Mouse (Mus musculus): ENCODE results near the gene Epha7. TPM values are rescaled to one million over a fixed set of nuclear protein-coding genes. Genes with fewer than 3 reads are reported as not detected.
A peak's percentile ranks its signal among the peaks of the same experiment; 100 is the strongest.

Gene Epha7
- polyA plus RNA-seq, 1 experiment from 2014 or later = 82.6 TPM

- H3K36me3 ChIP-seq = no peaks in the 10 kb centered on the region
- H3K27me3 ChIP-seq = no peaks in the 10 kb centered on the region
- no peak overlapping the region for H3K4me2 ChIP-seq
- H3K4me3 ChIP-seq = no peak overlapping the region
- H3K4me1 ChIP-seq (replicated peaks) = no peaks in the 10 kb centered on the region
- H3K9ac ChIP-seq = no peak overlapping the region
- WGBS = 83% methylated on average over 2 of the region's 2 CpGs
- H3K27ac ChIP-seq = no peak overlapping the region
- H3K9me3 ChIP-seq = no peaks in the 10 kb centered on the region
- no peak for ATAC-seq (ENCODE audit: low FRiP score)
Observed at GRCm38 (mm10) chr4:28906985-28907384, 94.1 kb downstream of the Epha7 start.

DNA sequence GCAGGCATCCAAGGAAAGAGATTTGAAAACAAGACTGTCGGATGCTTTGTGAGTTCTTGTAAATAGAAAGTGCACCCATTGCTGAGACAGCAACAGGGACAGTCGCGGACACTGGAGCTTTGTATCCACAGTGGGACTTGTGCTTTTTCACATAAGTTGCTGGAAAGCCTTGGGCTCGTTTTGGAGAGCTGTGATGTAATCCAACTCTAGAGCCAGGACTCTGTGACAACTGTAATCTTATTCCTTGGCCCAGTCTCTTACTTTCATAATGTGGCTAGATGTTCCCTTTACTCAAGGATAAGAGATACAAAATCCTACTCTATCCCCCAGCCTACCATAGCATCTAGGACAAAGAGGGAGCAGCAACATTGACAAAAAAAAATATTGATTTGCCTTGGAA lies 97.2 kb downstream of the Epha7 start:
- H3K4me2 ChIP-seq = no peak overlapping the region
- no peak for ATAC-seq (ENCODE audit: low FRiP score)

DNA sequence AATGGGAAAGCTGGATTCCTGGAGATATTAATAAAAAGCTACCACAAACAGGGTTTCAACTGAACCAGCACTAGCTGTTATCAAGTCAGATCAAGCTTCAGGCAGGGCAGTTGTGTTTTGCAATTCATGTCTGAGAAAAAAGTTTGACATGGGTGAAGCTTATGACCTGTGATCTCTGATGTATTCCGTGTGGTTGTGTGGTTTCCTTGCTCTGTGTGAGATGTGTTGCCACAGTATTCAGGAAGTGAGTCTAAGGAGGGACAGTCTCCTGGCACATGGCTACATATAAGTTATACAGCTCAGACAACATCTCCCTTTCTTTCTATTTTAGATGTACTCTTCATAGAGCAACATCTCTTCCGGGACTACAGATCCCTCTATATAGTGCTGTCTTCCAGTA lies 99.1 kb downstream of the Epha7 start:
- ATAC-seq (ENCODE audit: low FRiP score) = no peak
- no peaks in the 10 kb centered on the region for H3K4me1 ChIP-seq (replicated peaks)
- 87% methylated on average over 2 of the region's 2 CpGs for WGBS
- no peaks in the 10 kb centered on the region for H3K9me3 ChIP-seq
- no peaks in the 10 kb centered on the region for H3K27me3 ChIP-seq
- H3K9ac ChIP-seq = no peak overlapping the region
- H3K4me3 ChIP-seq = no peak overlapping the region
- H3K36me3 ChIP-seq = no peaks in the 10 kb centered on the region
- H3K4me2 ChIP-seq = no peak overlapping the region
- H3K27ac ChIP-seq = no peak overlapping the region

More for the DNA sequence above, 97.2 kb downstream of the Epha7 start:
- Histone ChIP-seq H3K4me1 (replicated peaks) (no peaks in the 10 kb centered on the region), H3K9ac (no peak overlapping the region), H3K9me3 (no peaks in the 10 kb centered on the region), H3K4me3 (no peak overlapping the region), H3K36me3 (no peaks in the 10 kb centered on the region), H3K27ac (no peak overlapping the region), H3K27me3 (no peaks in the 10 kb centered on the region)
- WGBS = 81% methylated on average over 4 of the region's 4 CpGs

- Histone ChIP-seq H3K4me2 (no peak overlapping the region), H3K4me1 (replicated peaks) (no peaks in the 10 kb centered on the region), H3K27ac (no peak overlapping the region), H3K4me3 (no peak overlapping the region), H3K9me3 (no peaks in the 10 kb centered on the region), H3K9ac (no peak overlapping the region), H3K27me3 (no peaks in the 10 kb centered on the region), H3K36me3 (no peaks in the 10 kb centered on the region)
- WGBS = 54% methylated on average over 2 of the region's 2 CpGs
- ATAC-seq (ENCODE audit: low FRiP score) = no peak
Observed at GRCm38 (mm10) chr4:28913613-28914012, 100.7 kb downstream of the Epha7 start.

- Histone ChIP-seq H3K27ac (no peak overlapping the region), H3K4me2 (no peak overlapping the region), H3K9ac (no peak overlapping the region), H3K4me3 (no peak overlapping the region), H3K36me3 (no peaks in the 10 kb centered on the region), H3K27me3 (no peaks in the 10 kb centered on the region), H3K4me1 (replicated peaks) (no peaks in the 10 kb centered on the region), H3K9me3 (no peaks in the 10 kb centered on the region)
- no peak for ATAC-seq (ENCODE audit: low FRiP score)
- WGBS = 84% methylated on average over 6 of the region's 6 CpGs
Observed at GRCm38 (mm10) chr4:28920645-28921044, 107.7 kb downstream of the Epha7 start.

GRCm38 (mm10) chr4:28926072-28926471 lies 113.1 kb downstream of the Epha7 start:
- H3K9me3 ChIP-seq = no peaks in the 10 kb centered on the region
- H3K36me3 ChIP-seq = no peaks in the 10 kb centered on the region
- H3K4me2 ChIP-seq = no peak overlapping the region
- 91% methylated on average over 4 of the region's 4 CpGs for WGBS
- H3K4me3 ChIP-seq = no peak overlapping the region
- no peak overlapping the region for H3K9ac ChIP-seq
- no peak overlapping the region for H3K27ac ChIP-seq
- no peaks in the 10 kb centered on the region for H3K4me1 ChIP-seq (replicated peaks)
- no peaks in the 10 kb centered on the region for H3K27me3 ChIP-seq
- ATAC-seq (ENCODE audit: low FRiP score) = no peak

DNA sequence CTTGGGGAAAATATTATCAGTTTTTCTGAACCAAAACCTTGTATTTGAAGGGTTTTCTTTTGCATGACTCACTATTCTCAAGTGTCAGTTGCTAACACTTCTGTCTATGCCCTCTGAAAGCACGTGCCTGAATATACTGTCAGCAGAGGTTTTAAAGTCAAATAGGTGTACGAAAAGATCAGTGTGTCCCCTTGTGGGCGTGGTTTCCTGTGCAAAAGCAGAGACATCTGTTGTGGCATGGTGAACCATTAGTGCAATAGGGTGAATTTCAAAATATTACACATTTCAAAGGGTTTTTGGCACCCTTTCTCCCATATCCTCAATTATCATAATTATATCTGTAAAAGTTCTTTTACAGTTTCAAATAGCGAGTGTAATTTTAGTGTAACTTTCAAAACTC lies 120.5 kb downstream of the Epha7 start:
- H3K36me3 ChIP-seq = no peaks in the 10 kb centered on the region
- no peak overlapping the region for H3K4me3 ChIP-seq
- H3K27me3 ChIP-seq = no peaks in the 10 kb centered on the region
- H3K9ac ChIP-seq = no peak overlapping the region
- 88% methylated on average over 4 of the region's 4 CpGs for WGBS
- H3K4me1 ChIP-seq (replicated peaks) = peaks cover 16% of the 10 kb centered on the region
- H3K4me2 ChIP-seq = no peak overlapping the region
- no peak for ATAC-seq (ENCODE audit: low FRiP score)
- H3K27ac ChIP-seq = no peak overlapping the region
- no peaks in the 10 kb centered on the region for H3K9me3 ChIP-seq

- no peak overlapping the region for H3K9ac ChIP-seq
- ATAC-seq (ENCODE audit: low FRiP score) = 0 out of 2 replicates have a peak, but pooled peaks have one; percentile 26
- H3K4me2 ChIP-seq = peak overlapping the region; percentile 26; the same call in 1 of the 2 replicates
- no peak overlapping the region for H3K4me3 ChIP-seq
- H3K4me1 ChIP-seq (replicated peaks) = peaks cover 16% of the 10 kb centered on the region
- H3K27ac ChIP-seq = no peak overlapping the region
- no peaks in the 10 kb centered on the region for H3K9me3 ChIP-seq
- no peaks in the 10 kb centered on the region for H3K27me3 ChIP-seq
- no peaks in the 10 kb centered on the region for H3K36me3 ChIP-seq
- 37% methylated on average over 10 of the region's 10 CpGs for WGBS
Observed at GRCm38 (mm10) chr4:28934802-28935201, 121.9 kb downstream of the Epha7 start.

DNA sequence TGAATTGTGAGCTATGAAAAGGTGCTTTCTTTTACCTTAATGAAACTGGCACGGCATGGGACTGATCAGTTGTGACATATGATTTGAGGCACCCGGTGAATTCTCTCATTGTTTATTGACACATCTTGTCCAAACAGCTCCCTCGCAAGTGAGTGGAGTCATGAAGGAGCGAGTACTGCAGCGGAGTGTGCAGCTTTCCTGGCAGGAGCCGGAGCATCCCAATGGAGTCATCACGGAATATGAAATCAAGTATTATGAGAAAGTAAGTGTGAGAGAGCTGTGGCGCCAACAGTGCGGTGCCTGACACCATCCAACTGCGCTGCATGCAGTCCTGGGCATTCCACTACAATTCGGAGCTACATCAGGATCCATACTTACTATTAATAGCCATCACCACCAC lies 122.6 kb downstream of the Epha7 start:
- Histone ChIP-seq H3K9me3 (no peaks in the 10 kb centered on the region), H3K9ac (no peak overlapping the region), H3K4me1 (replicated peaks) (peaks cover 16% of the 10 kb centered on the region), H3K4me3 (no peak overlapping the region), H3K27me3 (no peaks in the 10 kb centered on the region), H3K27ac (peak overlapping the region; percentile 20), H3K36me3 (no peaks in the 10 kb centered on the region), H3K4me2 (peak overlapping the region; percentile 27)
- peak; percentile 83 for ATAC-seq (ENCODE audit: low FRiP score)
- WGBS = 38% methylated on average over 11 of the region's 11 CpGs

- no peak overlapping the region for H3K4me3 ChIP-seq
- ATAC-seq (ENCODE audit: low FRiP score) = no peak
- H3K4me2 ChIP-seq = no peak overlapping the region
- H3K27me3 ChIP-seq = no peaks in the 10 kb centered on the region
- peaks cover 8% of the 10 kb centered on the region; the same call in 1 of the 2 replicates for H3K36me3 ChIP-seq
- no peak overlapping the region for H3K27ac ChIP-seq
- H3K4me1 ChIP-seq (replicated peaks) = peaks cover 1% of the 10 kb centered on the region; the same call in 1 of the 2 replicates
- no peak overlapping the region for H3K9ac ChIP-seq
- WGBS = 97% methylated on average over 2 of the region's 2 CpGs
- H3K9me3 ChIP-seq = no peaks in the 10 kb centered on the region
Observed at GRCm38 (mm10) chr4:28940710-28941109, 127.8 kb downstream of the Epha7 start.

- 89% methylated on average over 6 of the region's 6 CpGs for WGBS
- Histone ChIP-seq H3K27me3 (no peaks in the 10 kb centered on the region), H3K4me2 (no peak overlapping the region), H3K9me3 (no peaks in the 10 kb centered on the region), H3K4me1 (replicated peaks) (no peaks in the 10 kb centered on the region; the same call in 1 of the 2 replicates), H3K9ac (no peak overlapping the region), H3K36me3 (peaks cover 11% of the 10 kb centered on the region), H3K27ac (no peak overlapping the region), H3K4me3 (no peak overlapping the region)
- ATAC-seq (ENCODE audit: low FRiP score) = no peak
Observed at GRCm38 (mm10) chr4:28944237-28944636, 131.3 kb downstream of the Epha7 start.

GRCm38 (mm10) chr4:28960889-28961560 lies 148.1 kb downstream of the Epha7 start:
- peaks cover 9% of the 10 kb centered on the region for H3K36me3 ChIP-seq
- 81% methylated on average over 9 of the region's 9 CpGs for WGBS
- H3K27ac ChIP-seq = no peak overlapping the region
- H3K9me3 ChIP-seq = no peaks in the 10 kb centered on the region
- H3K27me3 ChIP-seq = no peaks in the 10 kb centered on the region
- no peak overlapping the region for H3K4me2 ChIP-seq
- H3K9ac ChIP-seq = no peak overlapping the region
- no peaks in the 10 kb centered on the region for H3K4me1 ChIP-seq (replicated peaks)
- ATAC-seq (ENCODE audit: low FRiP score) = no peak
- H3K4me3 ChIP-seq = no peak overlapping the region

DNA sequence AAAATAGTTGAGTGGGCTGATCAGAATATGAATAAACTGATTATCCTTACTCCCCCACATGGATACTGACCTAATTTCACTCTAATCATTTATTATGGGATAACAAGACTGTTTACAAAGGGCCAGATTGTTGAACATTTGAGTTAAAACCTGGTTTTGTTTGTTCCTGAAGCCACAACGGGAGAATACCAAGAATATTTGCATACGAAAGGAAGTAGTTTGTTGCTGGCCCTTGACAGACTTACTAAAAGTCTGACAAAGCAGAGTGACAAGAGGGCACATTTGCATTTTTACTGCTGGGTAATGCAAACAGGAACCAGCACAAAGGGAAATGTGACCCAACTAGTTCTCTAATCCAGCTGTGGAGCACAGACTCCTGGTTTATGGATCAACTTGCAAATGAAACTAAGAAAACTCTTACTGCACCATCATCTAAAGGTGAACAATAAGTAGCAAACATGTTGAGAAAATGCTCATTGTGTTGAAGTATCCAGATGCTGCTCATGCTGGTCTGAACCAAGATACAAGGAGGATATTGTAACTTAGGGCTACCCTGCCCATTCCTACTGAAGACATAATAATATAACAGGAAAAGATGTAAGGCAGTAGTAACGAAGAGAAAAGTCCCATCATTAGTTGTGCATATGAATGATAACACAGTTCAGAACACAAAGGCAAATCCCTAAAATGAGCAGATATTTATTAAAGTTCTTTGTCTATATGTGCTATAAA lies 154.8 kb downstream of the Epha7 start:
- no peak overlapping the region for H3K9ac ChIP-seq
- no peak overlapping the region for H3K27ac ChIP-seq
- no peak for ATAC-seq (ENCODE audit: low FRiP score)
- no peaks in the 10 kb centered on the region for H3K27me3 ChIP-seq
- no peak overlapping the region for H3K4me2 ChIP-seq
- H3K36me3 ChIP-seq = peaks cover 6% of the 10 kb centered on the region
- no peaks in the 10 kb centered on the region for H3K4me1 ChIP-seq (replicated peaks)
- 33% methylated on average over 3 of the region's 3 CpGs for WGBS
- no peak overlapping the region for H3K4me3 ChIP-seq
- no peaks in the 10 kb centered on the region for H3K9me3 ChIP-seq
